Mouse (Mus musculus): ENCODE results near the gene Haspin. TPM values are rescaled to one million over a fixed set of nuclear protein-coding genes. Genes with fewer than 3 reads are reported as not detected.

Gene Haspin
- polyA plus RNA-seq, 1 experiment from 2014 or later: 23.6 TPM

GRCm38 (mm10) chr11:73090826-73091225 is 47.3 kb downstream of the Haspin start:
- DNase-seq (ENCODE audit: low spot score) (no peak), ATAC-seq (replicated peaks; ENCODE audit: low FRiP score) (no peak)
- 91% methylated on average over 2 of the region's 2 CpGs for WGBS
- Histone ChIP-seq H3K4me3 (ENCODE audit: low read depth, low read length) (no peak overlapping the region), H3K9ac (ENCODE audit: low read length) (no peak overlapping the region), H3K27ac (ENCODE audit: low read depth, low read length) (no peak overlapping the region), H3K27me3 (ENCODE audit: control insufficient read depth, insufficient read depth, low read length) (no peaks in the 10 kb centered on the region), H3K9me3 (ENCODE audit: control insufficient read depth, low read length) (no peaks in the 10 kb centered on the region), H3K4me1 (replicated peaks; ENCODE audit: control insufficient read depth, insufficient read depth, low read length) (no peaks in the 10 kb centered on the region), H3K4me2 (ENCODE audit: low read depth, low read length, severe bottlenecking) (no peak overlapping the region), H3K36me3 (ENCODE audit: control insufficient read depth, insufficient read depth, low read length) (no peaks in the 10 kb centered on the region)

GRCm38 (mm10) chr11:73090283-73090682 is 47.8 kb downstream of the Haspin start, which contains the start of gene Itgae:
TSS of gene Itgae (plus strand) at chr11:73090583.
- Histone ChIP-seq H3K27me3 (ENCODE audit: control insufficient read depth, insufficient read depth, low read length) (no peaks in the 10 kb centered on the region), H3K4me1 (replicated peaks; ENCODE audit: control insufficient read depth, insufficient read depth, low read length) (no peaks in the 10 kb centered on the region), H3K36me3 (ENCODE audit: control insufficient read depth, insufficient read depth, low read length) (no peaks in the 10 kb centered on the region), H3K27ac (ENCODE audit: low read depth, low read length) (no peak within 1 kb of the TSS), H3K4me2 (ENCODE audit: low read depth, low read length, severe bottlenecking) (no peak within 1 kb of the TSS), H3K4me3 (ENCODE audit: low read depth, low read length) (no peak within 1 kb of the TSS), H3K9me3 (ENCODE audit: control insufficient read depth, low read length) (no peaks in the 10 kb centered on the region), H3K9ac (ENCODE audit: low read length) (no peak within 1 kb of the TSS)
- no peak for DNase-seq (ENCODE audit: low spot score)
- 79% methylated on average over 4 of the region's 4 CpGs for WGBS
- ATAC-seq (replicated peaks; ENCODE audit: low FRiP score): no peak

- no peaks in the 10 kb centered on the region for H3K9me3 ChIP-seq (ENCODE audit: control insufficient read depth, low read length)
These were observed 50.2 kb downstream of the Haspin start for GRCm38 (mm10) chr11:73087700-73088480.

More at GRCm38 (mm10) chr11:73087700-73088480, 50.2 kb downstream of the Haspin start:
- no peak overlapping the region for H3K27ac ChIP-seq (ENCODE audit: low read depth, low read length)
- H3K36me3 ChIP-seq (ENCODE audit: control insufficient read depth, insufficient read depth, low read length): no peaks in the 10 kb centered on the region
- DNase-seq (ENCODE audit: low spot score): peak; percentile 24
- no peak overlapping the region for H3K4me3 ChIP-seq (ENCODE audit: low read depth, low read length)
- no peak overlapping the region for H3K9ac ChIP-seq (ENCODE audit: low read length)
- H3K4me1 ChIP-seq (replicated peaks; ENCODE audit: control insufficient read depth, insufficient read depth, low read length): no peaks in the 10 kb centered on the region
- ATAC-seq (replicated peaks; ENCODE audit: low FRiP score): no peak
- WGBS: 70% methylated on average over 6 of the region's 6 CpGs
- no peaks in the 10 kb centered on the region for H3K27me3 ChIP-seq (ENCODE audit: control insufficient read depth, insufficient read depth, low read length)
- H3K4me2 ChIP-seq (ENCODE audit: low read depth, low read length, severe bottlenecking): no peak overlapping the region

Other genes starting within 250 kb of the Haspin start
- gene Atp2a3, start 177.1 kb downstream of the Haspin start, polyA plus RNA-seq (2014; fragmentation: Nextera tagmentation; extraction: Ambion mirVana): 0.73 and 1.3 TPM in 2 replicates
- 1.1 and 1.6 TPM in 2 replicates for gene P2rx1, start 139.2 kb downstream of the Haspin start, polyA plus RNA-seq (2014; fragmentation: Nextera tagmentation; extraction: Ambion mirVana)
- gene Camkk1, start 119.3 kb downstream of the Haspin start, polyA plus RNA-seq (2014; fragmentation: Nextera tagmentation; extraction: Ambion mirVana): 4.7 and 5.2 TPM in 2 replicates
- gene Ncbp3, start 90.5 kb downstream of the Haspin start, polyA plus RNA-seq (2014; fragmentation: Nextera tagmentation; extraction: Ambion mirVana): 12.6 and 13.2 TPM in 2 replicates
- 0.36 and 0.64 TPM in 2 replicates for gene Itgae, start 47.7 kb downstream of the Haspin start, polyA plus RNA-seq (2014; fragmentation: Nextera tagmentation; extraction: Ambion mirVana)
- 0.12 TPM in 1 of 2 replicates, not detected in the other for gene P2rx5, start 22.1 kb upstream of the Haspin start, polyA plus RNA-seq (2014; fragmentation: Nextera tagmentation; extraction: Ambion mirVana)
- 122 and 135 TPM in 2 replicates for gene Emc6, start 38.7 kb upstream of the Haspin start, polyA plus RNA-seq (2014; fragmentation: Nextera tagmentation; extraction: Ambion mirVana)
- 157 and 171 TPM in 2 replicates for gene Tax1bp3, start 38.8 kb upstream of the Haspin start, polyA plus RNA-seq (2014; fragmentation: Nextera tagmentation; extraction: Ambion mirVana)
- 19.7 and 19.8 TPM in 2 replicates for gene Ctns, start 60.7 kb upstream of the Haspin start, polyA plus RNA-seq (2014; fragmentation: Nextera tagmentation; extraction: Ambion mirVana)
- gene Shpk, start 61.2 kb upstream of the Haspin start, polyA plus RNA-seq (2014; fragmentation: Nextera tagmentation; extraction: Ambion mirVana): 0.72 and 1.0 TPM in 2 replicates
- gene Trpv1, start 96.0 kb upstream of the Haspin start, polyA plus RNA-seq (2014; fragmentation: Nextera tagmentation; extraction: Ambion mirVana): not detected in 2 replicates
- not detected in 2 replicates for gene Trpv3, start 129.1 kb upstream of the Haspin start, polyA plus RNA-seq (2014; fragmentation: Nextera tagmentation; extraction: Ambion mirVana)
- gene Aspa, start 191.3 kb upstream of the Haspin start, polyA plus RNA-seq (2014; fragmentation: Nextera tagmentation; extraction: Ambion mirVana): 0.12 TPM in 1 of 2 replicates, not detected in the other
- gene Gm49340, start 191.4 kb upstream of the Haspin start, polyA plus RNA-seq (2014; fragmentation: Nextera tagmentation; extraction: Ambion mirVana): not detected in 2 replicates
- not detected in 2 replicates for gene Spata22, start 191.4 kb upstream of the Haspin start, polyA plus RNA-seq (2014; fragmentation: Nextera tagmentation; extraction: Ambion mirVana)
- not detected in 2 replicates for gene Olfr20, start 212.5 kb upstream of the Haspin start, polyA plus RNA-seq (2014; fragmentation: Nextera tagmentation; extraction: Ambion mirVana)
- gene Olfr376, start 233.0 kb upstream of the Haspin start, polyA plus RNA-seq (2014; fragmentation: Nextera tagmentation; extraction: Ambion mirVana): not detected in 2 replicates

All from forebrain, embryonic 11.5 days (tissue).